Mouse (Mus musculus): ENCODE measurements around the gene 1700020D05Rik.

- TF ChIP-seq POLR2A (IDR thresholded peaks at IDR 0.05; ENCODE audit: borderline replicate concordance, extremely low read depth, low read depth, low read length) (peak; percentile 91; the same call in 1 of the 2 replicates), CTCF (IDR thresholded peaks at IDR 0.05; ENCODE audit: insufficient read depth, low read length) (no peak)
These were observed 12.5 kb downstream of the 1700020D05Rik start for GRCm38 (mm10) chr19:5490898-5491708.

All from lung, adult 2 months (tissue).